Mouse (Mus musculus): ENCODE measurements around the gene Axin1.
A peak's percentile ranks its signal among the peaks of the same experiment; 100 is the strongest.
"Not testable (repeated sequence)": the region's sequence is repeated elsewhere in the genome, so short reads cannot be mapped to it uniquely, and the experiment has no call there.

Gene Axin1

GRCm38 (mm10) chr17:26188091-26188805 is 49.8 kb downstream of the Axin1 start:
- DNase-seq (ENCODE audit: low spot score in 2 of 2) = no peak

GRCm38 (mm10) chr17:26191486-26191885 is 53.0 kb downstream of the Axin1 start:
- DNase-seq (ENCODE audit: low spot score in 2 of 2) = not testable (repeated sequence)

- DNase-seq (ENCODE audit: low spot score in 2 of 2) = no peak
Observed at GRCm38 (mm10) chr17:26192481-26193190, 54.1 kb downstream of the Axin1 start.

GRCm38 (mm10) chr17:26198892-26199291 is 60.4 kb downstream of the Axin1 start, which contains the start of gene Pdia2:
Pdia2 (minus strand) TSS chr17:26199087.
- DNase-seq (ENCODE audit: low spot score in 2 of 2) = no peak

GRCm38 (mm10) chr17:26200831-26201705 is 62.6 kb downstream of the Axin1 start:
- no peak for DNase-seq (ENCODE audit: low spot score in 2 of 2)

- DNase-seq (ENCODE audit: low spot score in 2 of 2) = no peak
Observed at GRCm38 (mm10) chr17:26201998-26202397, 63.5 kb downstream of the Axin1 start.

- DNase-seq (ENCODE audit: low spot score in 2 of 2) = peak; percentile 20 to 26
Observed at GRCm38 (mm10) chr17:26202737-26203136, 64.2 kb downstream of the Axin1 start, which contains the start of gene Rgs11. Rgs11 (plus strand) TSS chr17:26202951.

GRCm38 (mm10) chr17:26203321-26203811 is 64.9 kb downstream of the Axin1 start:
- no peak for DNase-seq (ENCODE audit: low spot score in 2 of 2)

GRCm38 (mm10) chr17:26204766-26205165 is 66.3 kb downstream of the Axin1 start:
- no peak for DNase-seq (ENCODE audit: low spot score in 2 of 2)

GRCm38 (mm10) chr17:26206392-26206791 is 67.9 kb downstream of the Axin1 start:
- DNase-seq (ENCODE audit: low spot score in 2 of 2) = no peak

- no peak for DNase-seq (ENCODE audit: low spot score in 2 of 2)
Observed at GRCm38 (mm10) chr17:26207686-26208085, 69.2 kb downstream of the Axin1 start, which contains the start of gene Arhgdig. Arhgdig (minus strand) TSS chr17:26207786.

GRCm38 (mm10) chr17:26212241-26212640 is 73.8 kb downstream of the Axin1 start:
- DNase-seq (ENCODE audit: low spot score in 2 of 2) = no peak

- no peak for DNase-seq (ENCODE audit: low spot score in 2 of 2)
Observed at GRCm38 (mm10) chr17:26212681-26213080, 74.2 kb downstream of the Axin1 start.

GRCm38 (mm10) chr17:26221508-26221907 is 83.0 kb downstream of the Axin1 start:
- no peak for DNase-seq (ENCODE audit: low spot score in 2 of 2)

- no peak for DNase-seq (ENCODE audit: low spot score in 2 of 2)
Observed at GRCm38 (mm10) chr17:26225150-26225549, 86.7 kb downstream of the Axin1 start.

GRCm38 (mm10) chr17:26229776-26230175 is 91.3 kb downstream of the Axin1 start:
- DNase-seq (ENCODE audit: low spot score in 2 of 2) = peak; percentile 37 to 42

- no peak for DNase-seq (ENCODE audit: low spot score in 2 of 2)
Observed at GRCm38 (mm10) chr17:26231156-26231555, 92.7 kb downstream of the Axin1 start.

GRCm38 (mm10) chr17:26232863-26233262 is 94.4 kb downstream of the Axin1 start:
- no peak for DNase-seq (ENCODE audit: low spot score in 2 of 2)

- peak; percentile 9 to 19 for DNase-seq (ENCODE audit: low spot score in 2 of 2)
Observed at GRCm38 (mm10) chr17:26234386-26234785, 95.9 kb downstream of the Axin1 start.

GRCm38 (mm10) chr17:26235077-26235815 is 96.8 kb downstream of the Axin1 start:
- no peak for DNase-seq (ENCODE audit: low spot score in 2 of 2)

GRCm38 (mm10) chr17:26237667-26238066 is 99.2 kb downstream of the Axin1 start:
- DNase-seq (ENCODE audit: low spot score in 2 of 2) = no peak
